ENCODE assay signal across 8 mouse cellular contexts in genomic region chr11:100527458-100528374, GRCm38 (mm10). TPM values are rescaled to one million over a fixed set of nuclear protein-coding genes. Genes with fewer than 3 reads are reported as not detected.
DNase-seq lines count a peak whose midpoint lies in the region; ATAC-seq lines count a peak whose summit lies in the region.

TSS of gene Acly (minus strand) at chr11:100528000.

- H3K4me2 ChIP-seq in intestine, embryonic 14.5 days (ENCODE audit: low read length): peak within 1 kb of the TSS; percentile 81

- peak within 1 kb of the TSS; percentile 86 for H3K4me3 ChIP-seq in intestine, embryonic 14.5 days (ENCODE audit: low read depth, low read length)

- peak within 1 kb of the TSS; percentile 87 for H3K27ac ChIP-seq in intestine, embryonic 14.5 days (ENCODE audit: low read depth)

- peaks cover 29% of the 10 kb centered on the region for H3K4me1 ChIP-seq in intestine, embryonic 14.5 days (replicated peaks; ENCODE audit: control insufficient read depth, insufficient read depth, low read length)

- H3K27me3 ChIP-seq in intestine, embryonic 14.5 days (replicated peaks; ENCODE audit: control insufficient read depth, insufficient read depth, low read length): no peaks in the 10 kb centered on the region

- intact Hi-C loops in left cerebral cortex, postnatal 14 days (cut with DNase I): no loop called here

- H3K9ac ChIP-seq in intestine, embryonic 14.5 days (ENCODE audit: low read length): peak within 1 kb of the TSS; percentile 87

- peak; percentile 96 to 98 for DNase-seq in adrenal gland, adult 18-20 months (ENCODE audit: low spot score in 2 of 2)
- peak; percentile 100 for DNase-seq in embryo, embryonic 11 days
- DNase-seq in gastrocnemius, postnatal 25 days: peak; percentile 99
- DNase-seq in intestine, embryonic 14.5 days (ENCODE audit: low spot score): peak; percentile 99
- peak; percentile 98 to 99 for DNase-seq in left cerebral cortex, postnatal 14 days (ENCODE audit: low spot score in 2 of 2)
- peak; percentile 99 for DNase-seq in mesoderm, embryonic 11.5 days (ENCODE audit: low read depth, low spot score)
- DNase-seq in right cerebral cortex, postnatal 36 days (ENCODE audit: low spot score in 2 of 2): peak; percentile 98 to 99
- DNase-seq in yolk sac, embryonic 10.5 days (ENCODE audit: low spot score): peak; percentile 99

- peaks cover 14% of the 10 kb centered on the region for H3K36me3 ChIP-seq in intestine, embryonic 14.5 days (ENCODE audit: control insufficient read depth, insufficient read depth, low read length)

- ATAC-seq in intestine, embryonic 14.5 days (replicated peaks; ENCODE audit: low FRiP score, low TSS enrichment, low read depth): peak; percentile 98

- WGBS in intestine, embryonic 14.5 days: under 1% methylated on average over 54 of the region's 54 CpGs

- H3K9me3 ChIP-seq in intestine, embryonic 14.5 days (ENCODE audit: control insufficient read depth, low read length): no peaks in the 10 kb centered on the region

RNA-seq across cellular contexts. Expression of gene Acly, which starts in this region (rescaled TPM):
- total RNA-seq in adrenal gland, adult 18-20 months (2021): 1,000 to 10,000 TPM; 1,875 to 2,782 TPM
- 10 to 100 TPM; 10.6 to 20.3 TPM for total RNA-seq in gastrocnemius, postnatal 25 days (2021)
- 164 and 177 TPM in 2 replicates for polyA plus RNA-seq in intestine, embryonic 14.5 days (2014; fragmentation: Nextera tagmentation; extraction: Ambion mirVana)
- total RNA-seq in left cerebral cortex, postnatal 14 days (2021): 100 to 1,000 TPM; 116 to 121 TPM

Comparison
In these comparisons a context has a peak if more than half of its experiments do, and no peak if none do; other contexts are left out.
1. Peak in every context shown above with its lines: DNase-seq, ATAC-seq, H3K4me3 ChIP-seq and H3K27ac ChIP-seq.
2. RNA of gene Acly (total RNA-seq): 1,875 to 2,782 TPM in adrenal gland, adult 18-20 months; 116 to 121 TPM in left cerebral cortex, postnatal 14 days and 10.6 to 20.3 TPM in gastrocnemius, postnatal 25 days; every median in the first group is over 10 times any median in the second.